Mouse (Mus musculus) B cell, adult 2 months (primary cell): ENCODE measurements around the gene Nrtn.
A peak's percentile ranks its signal among the peaks of the same experiment; 100 is the strongest.

Experiments
- DNase-seq, 2 experiments: peaks; one replicate each; pipeline ENCODE4 v3.0.0; 2022

Nrtn gene

DNA sequence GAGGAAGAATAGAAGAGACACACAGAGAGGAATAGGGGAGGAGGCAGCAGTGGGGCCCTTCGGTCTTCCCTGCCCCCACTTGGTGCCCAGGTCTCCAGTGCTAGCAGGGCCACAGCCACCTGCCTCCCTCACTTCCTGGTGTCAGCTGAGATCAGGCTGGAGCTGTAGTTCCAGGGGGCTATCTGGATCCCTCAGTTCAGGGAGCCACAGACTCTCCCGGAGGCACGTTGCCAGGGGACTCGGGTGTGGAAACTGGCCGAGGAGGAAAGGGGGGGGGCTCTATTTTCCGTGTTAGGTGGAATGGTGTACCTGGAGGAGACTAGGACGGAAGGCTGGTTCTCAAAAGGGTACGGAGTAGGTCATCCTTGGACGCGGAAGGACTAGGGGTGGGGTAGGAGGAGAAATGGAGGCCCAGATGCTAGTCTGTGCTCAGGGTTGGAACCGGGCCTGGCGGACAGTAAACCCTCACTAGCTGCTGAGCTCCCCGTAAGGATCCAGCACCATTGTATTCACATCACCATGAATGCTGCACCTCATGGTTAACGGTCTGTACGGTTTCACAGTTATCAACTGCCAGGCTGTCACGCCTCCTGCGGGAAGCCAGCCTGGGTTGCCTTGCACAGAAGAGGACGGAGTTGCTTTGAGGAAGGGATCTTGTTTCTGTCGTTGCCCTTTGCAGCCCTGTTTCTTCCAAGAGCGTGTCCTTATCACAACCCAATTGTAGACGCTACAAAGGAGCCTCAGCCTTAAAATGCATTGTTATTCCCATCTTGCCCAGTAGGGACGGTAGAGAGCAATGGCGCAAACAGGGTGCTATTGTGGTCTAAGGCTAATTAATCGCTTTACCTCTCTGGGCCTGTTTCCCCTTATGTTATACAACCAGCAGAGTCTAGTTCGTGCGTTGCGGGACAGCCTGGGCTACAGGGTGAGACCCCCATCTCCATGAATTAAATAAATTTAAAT is 5.7 kb upstream of the Nrtn start:
- DNase-seq, result peak; percentile 79 to 80

DNA sequence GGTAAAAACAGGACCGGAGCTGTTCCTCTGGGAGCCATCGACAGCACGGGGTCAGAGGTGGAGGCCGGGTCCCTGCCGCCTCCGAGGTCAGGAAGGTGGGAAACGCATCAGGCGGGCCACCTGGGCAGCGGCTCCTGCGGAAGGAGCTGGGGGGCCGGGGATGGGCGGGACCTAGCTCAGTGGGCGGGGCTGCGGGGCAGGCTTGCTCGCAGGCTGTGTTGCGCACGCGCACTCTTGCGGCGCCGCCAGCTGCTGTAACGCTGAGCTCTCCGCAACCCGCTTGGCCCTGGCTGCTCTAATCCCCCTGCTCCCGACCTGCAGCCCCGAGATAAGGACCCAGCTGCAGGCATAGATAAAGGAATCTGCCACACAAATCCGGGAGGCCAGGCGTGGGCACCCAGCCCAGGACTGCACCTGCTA is 4.7 kb upstream of the Nrtn start:
- DNase-seq, result peak; percentile 87 to 90

DNA sequence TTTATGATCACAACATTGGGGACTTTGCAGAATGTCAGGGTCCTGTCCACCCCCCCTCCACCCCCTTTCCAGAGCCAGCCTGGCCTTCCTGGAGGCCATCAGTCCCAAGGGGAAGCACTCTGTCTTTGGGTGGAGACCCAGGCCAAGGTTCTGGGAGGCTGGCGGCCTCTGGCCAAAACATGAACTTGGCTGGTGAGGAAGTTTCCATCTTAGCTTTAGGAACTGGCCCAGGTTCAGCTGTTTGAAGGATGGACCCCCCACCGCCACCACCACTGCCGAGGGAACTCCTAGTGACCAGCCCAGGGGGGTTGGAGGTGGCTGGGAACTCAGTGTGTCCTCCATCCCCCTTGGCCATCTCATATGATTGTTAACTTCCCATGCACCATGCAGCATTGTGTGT is 3.7 kb upstream of the Nrtn start:
- no peak for DNase-seq

DNA sequence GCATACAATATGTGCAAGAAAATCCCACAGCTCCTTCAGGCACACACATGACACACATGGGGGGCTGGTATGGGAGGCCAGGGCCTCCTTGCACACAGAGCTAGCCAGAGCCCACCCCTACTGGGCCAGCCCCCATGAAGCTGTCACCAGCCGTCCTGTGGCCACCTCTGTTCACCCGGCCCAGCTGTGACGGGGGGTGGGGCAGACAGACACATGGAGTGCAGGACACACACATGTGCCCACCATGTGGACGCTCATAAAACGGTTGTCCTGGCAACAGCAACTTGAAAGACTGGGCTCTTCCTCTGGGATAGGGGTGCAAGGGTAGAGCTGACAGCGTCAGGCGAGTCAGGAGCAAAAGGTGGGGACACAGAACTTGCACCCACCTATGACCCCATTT is 1.9 kb upstream of the Nrtn start:
- no peak for DNase-seq

DNA sequence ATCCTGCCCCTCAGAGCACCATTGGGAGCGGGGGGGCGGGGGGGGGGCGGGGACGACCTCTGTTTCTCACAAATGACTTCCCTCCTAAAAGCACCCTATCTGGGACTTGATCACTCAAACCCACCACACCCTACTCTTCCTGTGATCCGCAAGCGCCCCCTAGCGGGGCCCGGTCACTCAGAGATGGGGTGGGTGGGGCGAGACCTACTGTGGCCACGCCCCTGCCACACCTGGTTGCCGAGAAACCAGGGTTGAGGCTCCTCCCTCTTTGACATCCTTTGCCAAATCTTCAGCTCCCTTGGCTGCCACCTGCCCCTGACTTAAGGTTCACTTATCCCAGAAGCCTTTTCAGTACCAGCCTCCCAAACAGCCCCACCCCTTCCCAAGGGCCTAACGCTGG is 802 bp upstream of the Nrtn start:
- peak; percentile 95 to 96 for DNase-seq

DNA sequence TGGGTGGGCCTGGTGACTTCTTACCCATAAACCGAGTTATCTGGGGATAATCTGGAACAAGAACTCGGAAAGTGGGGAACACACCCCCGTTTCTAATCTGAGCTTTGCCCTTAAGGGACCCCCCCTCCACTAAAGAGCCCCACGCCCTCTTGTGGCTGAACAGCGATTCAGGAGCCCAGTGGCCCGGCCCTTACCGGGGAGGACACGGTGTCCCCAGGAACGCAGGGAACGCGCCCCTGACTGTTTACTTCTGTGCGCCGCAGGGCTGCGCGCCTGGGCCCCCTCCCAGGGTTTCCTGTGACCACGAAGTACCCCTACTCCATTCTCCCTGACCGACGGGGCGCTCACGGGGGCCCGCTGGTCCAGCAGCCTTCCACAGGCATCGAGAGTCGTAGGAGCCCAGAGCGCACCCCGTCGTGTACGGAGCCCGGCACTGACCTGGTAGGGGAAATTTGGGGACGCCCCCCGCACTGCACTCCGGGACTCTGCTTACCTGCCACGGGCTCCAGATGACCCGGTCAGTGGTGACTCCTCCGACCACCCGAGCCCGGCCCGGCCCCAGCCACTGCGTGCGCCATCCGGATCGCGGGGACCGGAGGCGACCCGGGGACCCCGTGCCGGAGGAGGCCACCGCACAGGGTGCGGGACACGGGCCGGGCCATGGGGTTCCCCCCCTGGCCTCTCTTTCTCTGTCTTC is 479 bp downstream of the Nrtn start:
- peak; percentile 34 to 40 for DNase-seq

DNA sequence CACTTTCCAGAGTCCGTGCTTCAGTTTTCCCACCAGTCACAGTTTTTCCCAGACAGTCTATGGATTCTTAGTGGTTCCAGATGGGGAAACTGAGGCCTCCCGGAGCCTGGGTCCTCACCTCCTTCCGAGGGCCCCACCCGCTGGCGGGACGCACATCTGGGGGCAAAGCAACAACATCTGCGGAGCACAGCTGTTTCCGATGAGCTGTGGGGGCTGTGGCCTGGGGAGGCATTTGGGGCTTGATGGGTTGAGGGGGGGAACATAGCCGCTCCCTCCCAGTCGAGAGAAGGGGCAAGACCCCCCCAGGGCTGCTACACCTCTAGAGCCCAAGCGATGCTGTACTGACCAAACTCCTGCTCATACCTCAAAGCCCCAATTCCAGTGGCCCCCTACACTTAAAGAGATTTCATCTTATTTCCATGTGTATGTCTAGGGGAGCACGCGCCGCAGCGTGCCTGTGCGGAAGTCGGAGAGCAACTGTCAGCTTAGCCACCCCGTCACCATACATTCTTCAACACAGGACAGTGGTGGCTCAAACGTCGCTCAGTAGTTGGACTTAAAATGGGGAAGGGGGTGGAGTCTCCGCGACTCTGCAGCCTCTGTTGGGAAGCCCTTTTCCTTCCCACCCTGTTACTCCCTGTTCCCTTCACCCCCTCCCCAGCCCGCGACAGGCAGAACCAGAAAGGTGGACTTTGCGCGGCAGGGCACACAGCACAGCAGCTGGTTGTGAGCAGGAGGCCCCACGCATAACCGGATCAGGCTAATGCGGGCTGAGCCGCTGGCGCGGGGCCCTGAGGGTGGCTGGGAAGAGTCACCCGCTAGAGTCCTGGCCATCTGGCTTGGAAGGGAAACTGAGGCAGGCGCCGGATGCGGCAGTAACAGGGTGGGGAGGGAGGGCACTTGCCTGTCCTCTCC is 2.8 kb downstream of the Nrtn start:
- no peak for DNase-seq

DNA sequence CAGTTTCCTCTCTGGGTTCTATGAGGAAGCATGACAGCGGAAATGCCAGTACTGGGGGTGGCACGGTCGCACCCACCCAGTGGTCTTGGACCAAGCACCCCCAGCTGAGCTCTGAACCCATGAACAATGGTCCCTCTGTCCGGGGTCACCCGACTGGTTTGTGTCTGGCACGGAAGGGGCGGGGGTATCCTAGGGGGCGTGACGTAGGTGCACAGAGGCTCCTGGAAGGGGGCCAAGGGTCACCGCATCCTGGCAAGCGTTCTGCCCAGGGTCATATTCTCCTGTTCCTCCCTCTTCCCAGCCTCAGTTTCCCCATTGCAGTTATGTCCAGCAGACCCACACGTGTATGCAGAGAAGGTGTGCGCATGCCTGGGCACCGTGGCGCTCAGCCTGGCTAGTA is 3.9 kb downstream of the Nrtn start:
- DNase-seq, result no peak

DNA sequence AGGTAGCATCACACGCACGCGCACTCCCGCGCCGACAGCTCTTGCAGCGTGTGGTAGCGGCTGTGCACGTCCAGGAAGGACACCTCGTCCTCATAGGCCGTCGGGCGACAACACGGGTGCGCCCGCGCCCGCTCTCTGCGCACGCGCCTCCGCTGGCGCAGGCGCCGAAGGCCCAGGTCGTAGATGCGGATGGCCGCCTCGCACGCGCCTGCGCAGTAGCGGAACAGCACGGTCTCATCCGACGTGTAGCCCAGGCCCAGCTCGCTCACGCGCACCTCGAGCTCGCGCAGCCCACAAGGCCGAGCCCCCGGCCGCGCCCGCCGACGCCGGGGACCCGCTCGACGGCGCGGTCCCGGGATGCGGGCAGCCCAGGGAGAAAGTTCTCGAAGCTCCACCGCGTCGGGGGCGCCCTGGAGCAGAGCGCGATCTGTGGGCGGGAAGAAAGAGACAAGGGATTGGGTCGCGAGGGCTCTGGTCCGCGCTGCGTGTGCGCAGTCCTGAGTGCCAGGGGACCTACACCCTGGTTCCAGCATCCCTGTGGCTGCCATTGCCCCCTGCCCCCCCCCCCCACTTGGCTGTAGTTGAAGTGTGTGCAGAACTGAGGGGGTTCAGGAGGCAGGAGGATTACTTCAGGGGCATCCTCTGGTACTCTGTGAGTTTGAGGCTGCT is 5.8 kb downstream of the Nrtn start:
- no peak for DNase-seq

DNA sequence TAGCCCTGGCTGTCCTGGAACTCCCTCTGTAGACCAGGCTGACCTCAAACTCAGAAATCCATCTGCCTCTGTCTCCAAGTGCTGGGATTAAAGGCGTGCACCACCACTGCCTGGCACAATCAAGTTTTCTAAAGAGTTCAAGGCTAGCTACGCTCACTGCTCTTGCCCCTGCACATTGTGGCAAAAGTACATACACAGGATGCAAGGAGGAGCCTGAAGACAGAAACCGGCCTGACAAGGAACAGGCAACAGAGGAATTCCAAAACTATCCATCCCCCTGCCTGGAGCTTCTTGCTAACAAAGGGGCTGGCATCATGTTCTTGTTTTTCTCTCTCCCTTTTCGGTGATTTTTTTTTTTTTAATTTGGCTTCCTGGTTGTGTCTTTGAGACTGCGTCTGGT is 13.2 kb downstream of the Nrtn start:
- DNase-seq, result no peak

DNA sequence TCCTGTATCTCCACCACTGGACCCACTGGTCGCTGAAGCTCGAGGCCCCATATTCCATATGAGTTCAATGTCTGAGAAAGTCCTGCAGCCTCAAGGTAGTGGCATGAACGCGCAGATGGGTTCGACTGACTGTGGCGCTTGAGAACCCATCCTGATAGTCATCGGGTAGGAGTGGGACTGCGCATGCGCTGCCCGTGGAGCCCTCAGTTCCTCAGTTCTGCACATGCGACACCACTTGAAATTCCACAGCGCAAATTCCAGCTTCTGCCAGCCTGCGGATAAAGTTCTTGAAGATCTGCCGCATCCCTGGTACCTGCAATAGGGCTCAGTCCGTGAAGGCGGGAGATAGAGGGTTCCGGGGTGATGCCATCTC is 16.6 kb downstream of the Nrtn start:
- no peak for DNase-seq

DNA sequence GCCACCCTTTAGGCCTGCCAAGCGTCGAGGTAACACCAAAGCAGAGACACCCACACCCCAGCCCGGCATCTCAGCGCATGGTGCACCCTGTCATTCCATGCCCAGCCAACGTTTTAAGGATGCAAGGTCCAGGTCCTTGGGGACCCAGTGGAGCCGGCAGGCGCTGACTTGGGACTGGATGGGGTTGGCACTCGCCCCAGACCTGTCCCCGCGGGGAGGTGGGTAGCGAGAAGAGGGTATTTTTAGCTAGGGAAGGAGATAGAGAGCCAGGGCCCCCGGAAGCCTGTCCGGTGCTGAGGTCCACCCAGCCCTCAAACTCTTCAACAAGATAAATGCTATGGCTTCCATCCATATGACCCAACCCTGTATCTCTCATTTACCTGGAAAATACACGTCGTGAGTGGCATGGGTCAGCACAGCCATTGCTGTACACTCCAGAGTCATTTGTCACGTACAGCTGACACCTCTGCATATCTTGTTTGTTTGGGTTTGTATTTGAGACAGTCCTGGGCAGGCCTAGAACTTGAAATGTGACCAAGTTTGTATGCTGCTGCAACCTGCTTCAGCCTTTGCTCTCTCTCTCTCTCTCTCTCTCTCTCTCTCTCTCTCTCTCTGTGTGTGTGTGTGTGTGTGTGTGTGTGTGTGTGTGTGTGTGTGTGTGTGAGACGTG is 17.1 kb downstream of the Nrtn start:
- DNase-seq, result no peak

DNA sequence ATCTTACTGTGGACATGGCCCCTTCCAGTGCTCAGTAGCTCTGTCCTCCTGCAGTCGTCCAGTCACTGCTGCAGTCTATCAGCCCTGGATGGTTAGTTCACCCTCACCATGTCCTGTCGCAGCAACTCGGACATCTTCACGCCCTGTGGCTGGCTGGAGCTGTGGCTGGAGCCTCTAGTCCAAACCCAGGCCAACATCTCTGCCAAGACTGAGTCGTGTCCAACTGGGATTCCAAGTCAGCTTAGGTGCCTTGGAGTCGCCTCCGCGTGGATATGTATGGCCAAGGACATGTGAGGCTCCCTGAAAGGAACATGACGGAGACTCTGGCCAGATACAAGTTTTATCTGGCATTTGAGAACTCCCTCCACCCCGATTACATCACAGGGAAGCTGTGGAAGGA is 19.1 kb downstream of the Nrtn start:
- DNase-seq, result no peak

DNA sequence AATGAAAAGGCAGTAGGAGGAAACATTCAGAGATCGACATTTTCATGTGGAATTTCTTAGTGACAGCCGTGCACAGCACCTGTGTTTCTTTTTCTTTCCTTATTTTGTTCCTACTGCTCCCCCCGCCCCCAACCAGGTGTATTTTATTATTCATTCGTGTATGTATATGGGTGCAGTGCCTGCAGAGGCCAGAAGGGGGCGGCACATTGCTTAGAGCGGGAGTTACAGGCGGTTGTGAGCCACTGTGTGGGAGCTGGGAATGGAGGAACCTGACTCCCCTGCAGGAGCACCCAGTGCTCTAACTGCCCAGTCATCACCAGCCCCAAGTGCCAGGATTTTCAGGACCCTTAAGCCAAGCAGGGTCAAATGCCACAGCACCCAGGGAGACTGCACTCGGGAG is 20.8 kb downstream of the Nrtn start:
- DNase-seq, result peak; percentile 29 to 44

DNA sequence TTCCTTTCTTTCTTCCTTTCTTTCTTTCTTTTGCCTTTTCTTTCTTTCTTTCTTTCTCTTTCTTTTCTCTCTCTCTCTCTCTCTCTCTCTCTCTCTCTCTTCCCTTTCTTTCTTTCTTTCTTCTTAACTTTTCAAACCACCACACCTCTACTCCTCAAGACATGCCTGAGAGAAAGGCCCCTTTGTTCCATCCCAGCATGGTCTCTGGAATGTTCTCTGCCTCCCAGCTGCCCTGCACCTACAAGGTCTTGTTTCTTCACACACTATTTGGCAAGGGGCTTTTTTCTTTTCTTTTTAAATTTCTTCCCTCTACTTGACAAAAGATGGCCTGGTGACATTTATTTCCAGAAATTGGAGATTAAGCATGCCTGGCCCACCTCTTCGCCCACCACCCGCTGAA is 27.7 kb downstream of the Nrtn start:
- no peak for DNase-seq

DNA sequence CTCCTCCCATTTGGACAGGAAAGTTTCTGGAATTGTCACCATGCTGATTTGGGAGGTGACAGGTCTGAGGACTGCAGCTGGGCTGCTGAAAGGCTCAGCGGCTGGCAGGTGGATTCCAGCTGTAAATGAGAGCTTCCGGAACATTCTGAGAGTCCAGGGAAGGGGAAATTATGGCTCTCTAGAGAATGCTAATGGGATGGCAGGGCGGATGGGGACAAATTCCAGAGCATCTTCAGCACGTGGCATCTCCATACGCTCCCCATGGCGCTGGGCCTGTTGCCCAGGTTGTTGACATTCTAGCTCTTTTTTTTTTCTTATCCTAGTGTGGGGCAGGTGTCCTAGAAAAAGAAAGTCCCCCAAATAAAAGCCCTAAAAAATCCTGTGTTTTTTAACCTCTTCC is 28.2 kb downstream of the Nrtn start:
- no peak for DNase-seq

DNA sequence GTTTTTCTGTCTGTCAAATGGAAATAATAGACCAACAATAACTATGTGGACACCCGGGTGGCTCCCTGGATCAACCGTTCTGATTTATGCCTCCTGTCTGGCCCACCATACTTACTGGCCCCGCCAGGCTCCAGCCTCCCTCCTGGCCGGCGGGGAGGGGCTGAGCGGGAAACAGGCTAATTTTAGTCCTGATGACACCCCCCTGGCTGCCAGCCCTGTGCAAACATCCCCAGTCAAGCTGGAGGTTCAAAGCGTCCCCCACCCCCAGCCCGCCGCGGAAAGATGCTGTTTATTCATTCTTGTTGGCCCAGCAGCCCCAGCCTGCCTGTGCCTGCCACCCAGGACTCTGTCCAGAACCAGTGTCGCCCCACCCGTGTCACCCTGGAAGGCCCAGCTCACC is 29.2 kb downstream of the Nrtn start:
- no peak for DNase-seq

DNA sequence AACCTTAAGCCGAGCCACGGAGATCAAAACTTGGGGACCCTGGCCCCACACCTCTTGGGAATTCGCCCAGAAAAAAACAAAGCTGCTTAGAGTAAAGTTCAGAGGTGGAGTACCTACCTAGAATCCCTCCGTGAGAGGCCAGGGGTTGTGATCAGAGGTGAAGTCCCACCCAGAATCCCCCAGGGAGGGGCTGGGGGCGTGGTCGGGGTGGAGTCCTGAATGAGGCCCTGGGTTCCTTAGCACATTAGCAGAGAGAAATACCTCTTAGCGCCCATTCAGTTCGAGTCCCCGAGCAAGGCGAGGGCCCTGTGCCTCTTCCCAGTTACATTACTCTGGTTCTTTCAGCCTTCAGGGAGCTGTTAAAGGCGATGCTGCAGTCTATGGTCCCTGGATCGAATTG is 29.7 kb downstream of the Nrtn start:
- DNase-seq, result peak; percentile 36

DNA sequence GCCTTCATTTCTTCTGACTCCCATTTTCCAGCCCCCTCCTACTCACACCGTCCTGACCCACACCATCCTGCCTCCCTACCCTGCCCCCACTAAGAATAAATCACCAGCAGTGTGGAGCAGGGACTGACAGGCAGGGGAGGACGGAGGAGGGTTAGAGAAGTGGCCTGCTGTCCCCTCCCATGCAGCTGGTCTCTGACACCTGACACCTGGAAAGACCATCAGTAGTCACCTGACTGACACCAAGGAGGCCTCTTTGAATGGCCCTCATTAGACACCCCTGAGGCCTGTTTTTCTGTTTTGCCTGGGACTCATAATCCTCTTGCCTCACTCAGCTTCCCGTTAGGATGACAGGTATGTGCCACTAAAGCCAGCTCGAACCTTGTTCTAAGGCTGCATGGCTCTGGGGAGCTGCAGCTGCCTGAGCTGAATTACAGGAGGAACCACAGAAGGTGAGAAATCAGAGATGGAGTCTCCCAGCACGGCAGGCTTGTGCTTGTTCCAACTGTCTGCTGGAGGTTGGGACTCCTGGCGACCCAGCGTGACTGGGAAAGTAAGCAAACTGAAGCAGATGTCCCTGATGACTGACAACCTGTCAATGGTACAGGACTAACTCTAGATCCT is 30.2 kb downstream of the Nrtn start:
- DNase-seq, result no peak

DNA sequence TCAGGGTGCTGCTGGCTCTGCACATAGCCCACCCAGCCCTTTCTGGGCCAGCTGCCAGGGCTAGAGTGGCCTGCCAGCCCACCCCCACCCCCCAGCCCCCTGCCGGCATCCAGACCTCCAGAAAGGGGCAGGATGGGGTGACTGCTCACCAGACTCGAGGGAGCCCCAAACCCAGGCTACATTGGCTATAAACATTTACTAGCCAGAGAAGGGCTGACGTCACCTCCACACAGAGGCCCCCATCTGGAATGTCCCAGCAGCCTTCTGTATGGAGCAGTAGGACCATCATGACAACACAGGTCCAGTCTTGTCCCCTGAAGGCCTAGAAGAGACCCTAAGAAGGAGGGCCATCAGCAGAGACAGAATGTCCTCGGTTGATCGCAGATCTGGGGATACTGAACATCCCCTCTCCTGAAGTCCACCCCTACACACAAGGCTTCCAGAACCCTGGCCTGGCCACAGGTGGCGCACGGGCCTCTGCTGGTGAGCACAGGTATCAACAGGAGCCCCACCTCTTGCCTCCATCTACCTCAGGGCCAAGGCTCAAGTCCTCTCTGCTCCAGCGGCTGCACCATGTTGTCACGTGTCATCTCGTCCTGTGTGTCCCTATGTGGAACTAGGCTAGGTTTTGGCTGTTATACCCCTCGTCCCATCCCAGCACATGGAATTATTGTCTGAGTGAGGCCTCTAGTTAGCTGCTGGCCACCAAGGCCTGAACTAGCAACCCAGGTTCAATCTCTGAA is 33.7 kb downstream of the Nrtn start:
- DNase-seq, result no peak

DNA sequence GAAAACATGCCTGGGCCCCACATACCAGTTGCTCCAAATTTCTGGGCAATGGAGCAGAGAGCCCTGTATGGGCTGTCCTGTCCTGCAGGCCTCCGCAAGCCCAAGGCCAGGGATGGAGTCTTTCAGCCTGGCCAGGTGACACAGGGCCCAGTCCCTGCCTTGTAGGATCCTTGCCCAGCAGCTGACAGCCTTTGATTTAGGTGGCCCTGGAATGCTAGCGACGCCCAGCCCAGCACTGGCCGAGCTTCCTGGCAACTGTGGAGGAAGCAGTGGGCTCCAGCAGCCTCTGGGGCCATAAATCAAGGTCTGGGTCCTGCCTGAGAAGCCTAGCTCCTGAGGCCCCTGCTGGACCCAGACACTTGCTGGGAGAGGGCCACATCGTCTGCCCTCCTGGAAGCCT is 34.9 kb downstream of the Nrtn start:
- DNase-seq, result no peak
